18 mouse cellular contexts compared by ENCODE assay signal in the genomic region with DNA sequence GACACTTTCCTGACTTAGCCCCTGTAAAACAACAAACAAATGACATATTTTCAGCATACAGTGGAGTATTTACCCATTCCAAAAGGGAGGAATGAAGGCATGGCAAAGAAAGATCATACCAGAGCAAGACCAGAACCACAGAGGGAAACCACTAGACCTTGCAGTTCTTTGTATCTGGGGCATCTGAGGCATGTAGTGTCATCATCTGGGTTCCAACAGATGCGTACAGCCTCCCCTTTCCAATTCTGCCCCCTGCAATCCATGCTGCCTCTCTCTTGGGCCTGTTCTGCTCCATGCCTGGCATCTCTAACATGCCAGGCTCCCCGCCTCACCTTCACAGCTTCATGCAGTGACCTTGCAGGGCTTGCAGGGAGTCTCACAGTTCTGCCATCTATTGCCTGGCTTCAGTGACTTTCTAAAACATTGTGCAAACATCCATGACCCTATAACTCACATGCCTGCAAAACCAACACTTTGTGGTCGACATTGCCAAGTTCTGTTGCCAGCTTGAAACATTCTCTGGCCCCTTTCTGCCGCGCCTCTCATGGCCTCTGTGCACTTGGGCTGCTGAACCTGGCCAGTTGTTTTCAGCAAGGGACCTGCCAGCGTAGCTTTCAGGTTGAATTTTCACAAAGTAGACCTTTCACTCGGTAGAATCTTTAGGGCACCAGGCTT.
A peak's percentile ranks its signal among the peaks of the same experiment; 100 is the strongest.
DNase-seq lines count a peak whose midpoint lies in the region; ATAC-seq and TF ChIP-seq lines count a peak whose summit lies in the region.
"Had no signal": no experiment of that assay in that cellular context is flagged by ENCODE, and none has a peak within 500 bp of the region (broad histone marks: within the 10 kb centered on the region; RNA-seq: fewer than 3 reads in every experiment).

No protein-coding gene starts in this region.

- no peak for ATAC-seq in forebrain, embryonic 11.5 days (replicated peaks; ENCODE audit: low FRiP score)
- ATAC-seq in forebrain, embryonic 13.5 days: no peak
- ATAC-seq in stomach, embryonic 16.5 days (ENCODE audit: insufficient read depth, low FRiP score): no peak
- no peak for ATAC-seq in stomach, postnatal 0 days (ENCODE audit: low FRiP score, low TSS enrichment)
- ATAC-seq: forebrain, embryonic 16.5 days had no signal

- DNase-seq in forebrain, embryonic 11.5 days (ENCODE audit: low spot score): peak; percentile 22
- peak; percentile 7 to 19 for DNase-seq in kidney, adult 8-10 months
- DNase-seq in kidney, postnatal 36 days: no peak
- DNase-seq in stomach, postnatal 0 days (ENCODE audit: low spot score): no peak
- DNase-seq in fibroblast of lung, adult 2 months (ENCODE audit: low read depth): peak; percentile 41
- DNase-seq in spleen, adult 12 weeks (ENCODE audit: low spot score): no peak
- DNase-seq: B cell, adult 2 months; cerebellum, adult 9-11 months; right cerebral cortex, postnatal 25 days had no signal

- H3K4me3 ChIP-seq in forebrain, embryonic 11.5 days (ENCODE audit: low read depth, low read length): no peak overlapping the region
- H3K4me3 ChIP-seq in forebrain, embryonic 13.5 days: no peak overlapping the region
- no peak overlapping the region for H3K4me3 ChIP-seq in stomach, embryonic 16.5 days (replicated peaks; ENCODE audit: low read length)
- H3K4me3 ChIP-seq in stomach, postnatal 0 days (ENCODE audit: low read depth, low read length): no peak overlapping the region
- H3K4me3 ChIP-seq: heart, embryonic 12.5 days; layer of hippocampus, adult 2 months; liver, embryonic 15.5 days; midbrain, embryonic 10.5 days; stomach, embryonic 15.5 days had no signal

- H3K4me2 ChIP-seq in forebrain, embryonic 11.5 days (ENCODE audit: low read depth, low read length, severe bottlenecking): no peak overlapping the region
- H3K4me2 ChIP-seq in forebrain, embryonic 13.5 days: no peak overlapping the region
- H3K4me2 ChIP-seq in stomach, embryonic 16.5 days (ENCODE audit: low read depth, low read length): no peak overlapping the region
- no peak overlapping the region for H3K4me2 ChIP-seq in stomach, postnatal 0 days (replicated peaks; ENCODE audit: low read depth)
- H3K4me2 ChIP-seq: heart, embryonic 12.5 days; liver, embryonic 15.5 days; stomach, embryonic 15.5 days had no signal

- no peak for TF ChIP-seq EP300 in stomach, postnatal 0 days (optimal IDR thresholded peaks at IDR 0.05)

- no peaks in the 10 kb centered on the region for H3K36me3 ChIP-seq in forebrain, embryonic 11.5 days (ENCODE audit: control insufficient read depth, insufficient read depth, low read length)
- no peaks in the 10 kb centered on the region for H3K36me3 ChIP-seq in forebrain, embryonic 13.5 days (ENCODE audit: poor library complexity, severe bottlenecking)
- H3K36me3 ChIP-seq in stomach, embryonic 16.5 days (ENCODE audit: control insufficient read depth, insufficient read depth, low read length): no peaks in the 10 kb centered on the region
- H3K36me3 ChIP-seq in stomach, postnatal 0 days (ENCODE audit: control insufficient read depth, insufficient read depth, low read length): no peaks in the 10 kb centered on the region
- H3K36me3 ChIP-seq: heart, embryonic 12.5 days; liver, embryonic 15.5 days; midbrain, embryonic 10.5 days; stomach, embryonic 15.5 days had no signal

- H3K27ac ChIP-seq in forebrain, embryonic 11.5 days (ENCODE audit: low read depth, low read length): no peak overlapping the region
- no peak overlapping the region for H3K27ac ChIP-seq in forebrain, embryonic 13.5 days
- H3K27ac ChIP-seq in stomach, embryonic 16.5 days (ENCODE audit: low read length): 0 out of 2 replicates have a peak overlapping the region, but pooled peaks have one; percentile 35
- H3K27ac ChIP-seq in stomach, postnatal 0 days (replicated peaks): no peak overlapping the region
- H3K27ac ChIP-seq: layer of hippocampus, adult 2 months; liver, embryonic 15.5 days; macrophage; stomach, embryonic 15.5 days had no signal

- H3K4me1 ChIP-seq in forebrain, embryonic 11.5 days (replicated peaks; ENCODE audit: control insufficient read depth, insufficient read depth, low read length): no peaks in the 10 kb centered on the region
- no peaks in the 10 kb centered on the region for H3K4me1 ChIP-seq in forebrain, embryonic 13.5 days
- H3K4me1 ChIP-seq in stomach, embryonic 16.5 days (ENCODE audit: control insufficient read depth, insufficient read depth, low read length): peaks cover 11% of the 10 kb centered on the region
- no peaks in the 10 kb centered on the region for H3K4me1 ChIP-seq in stomach, postnatal 0 days (replicated peaks; ENCODE audit: control insufficient read depth, insufficient read depth)
- H3K4me1 ChIP-seq: liver, embryonic 15.5 days had no signal

- H3K9me3 ChIP-seq in forebrain, embryonic 11.5 days (ENCODE audit: control insufficient read depth, low read length): no peaks in the 10 kb centered on the region
- no peaks in the 10 kb centered on the region for H3K9me3 ChIP-seq in forebrain, embryonic 13.5 days (replicated peaks)
- no peaks in the 10 kb centered on the region for H3K9me3 ChIP-seq in stomach, embryonic 16.5 days (replicated peaks; ENCODE audit: control insufficient read depth, low read length)
- no peaks in the 10 kb centered on the region for H3K9me3 ChIP-seq in stomach, postnatal 0 days (ENCODE audit: control insufficient read depth, low read length)
- H3K9me3 ChIP-seq: liver, embryonic 15.5 days; midbrain, embryonic 10.5 days; stomach, embryonic 15.5 days had no signal

- H3K9ac ChIP-seq in forebrain, embryonic 11.5 days (ENCODE audit: low read length): no peak overlapping the region
- H3K9ac ChIP-seq in forebrain, embryonic 13.5 days: no peak overlapping the region
- H3K9ac ChIP-seq in stomach, embryonic 16.5 days (ENCODE audit: low read length): no peak overlapping the region
- no peak overlapping the region for H3K9ac ChIP-seq in stomach, postnatal 0 days (ENCODE audit: low read length)
- H3K9ac ChIP-seq: heart, embryonic 12.5 days; liver, embryonic 15.5 days; stomach, embryonic 15.5 days had no signal

- no peaks in the 10 kb centered on the region for H3K27me3 ChIP-seq in forebrain, embryonic 11.5 days (ENCODE audit: control insufficient read depth, insufficient read depth, low read length)
- no peaks in the 10 kb centered on the region for H3K27me3 ChIP-seq in forebrain, embryonic 13.5 days
- no peaks in the 10 kb centered on the region for H3K27me3 ChIP-seq in stomach, embryonic 16.5 days (ENCODE audit: control insufficient read depth, insufficient read depth, low read length)
- no peaks in the 10 kb centered on the region for H3K27me3 ChIP-seq in stomach, postnatal 0 days (ENCODE audit: control insufficient read depth, insufficient read depth, low read length)
- H3K27me3 ChIP-seq: heart, embryonic 12.5 days; liver, embryonic 15.5 days; stomach, embryonic 15.5 days had no signal

- TF ChIP-seq CTCF in stomach, postnatal 0 days (IDR thresholded peaks at IDR 0.05; ENCODE audit: low read depth): no peak

- WGBS in forebrain, embryonic 11.5 days: 91% methylated on average over 7 of the region's 7 CpGs
- 90% methylated on average over 7 of the region's 7 CpGs for WGBS in forebrain, embryonic 13.5 days
- WGBS in stomach, embryonic 16.5 days: 78% methylated on average over 7 of the region's 7 CpGs
- WGBS in stomach, postnatal 0 days: 70% methylated on average over 7 of the region's 7 CpGs

Comparison
In these comparisons a context has a peak if more than half of its experiments do, and no peak if none do; other contexts are left out.
1. DNase-seq: peak in forebrain, embryonic 11.5 days (single experiment), kidney, adult 8-10 months (2 of 2) and fibroblast of lung, adult 2 months (single experiment); none in kidney, postnatal 36 days (0 of 2), stomach, postnatal 0 days (single experiment) and spleen, adult 12 weeks (single experiment).